Mouse (Mus musculus): Measurements from ENCODE around the gene Cdc42ep1.
"Not testable (repeated sequence)": the region's sequence is repeated elsewhere in the genome, so short reads cannot be mapped to it uniquely, and the experiment has no call there.

The Cdc42ep1 gene

GRCm38 (mm10) chr15:78830742-78831719 is 11.4 kb upstream of the Cdc42ep1 start:
- no peak for DNase-seq

- no peak for DNase-seq
Observed at GRCm38 (mm10) chr15:78831720-78832657, 10.4 kb upstream of the Cdc42ep1 start.

GRCm38 (mm10) chr15:78832701-78833123 is 9.7 kb upstream of the Cdc42ep1 start:
- DNase-seq, result peak; percentile 72

DNA sequence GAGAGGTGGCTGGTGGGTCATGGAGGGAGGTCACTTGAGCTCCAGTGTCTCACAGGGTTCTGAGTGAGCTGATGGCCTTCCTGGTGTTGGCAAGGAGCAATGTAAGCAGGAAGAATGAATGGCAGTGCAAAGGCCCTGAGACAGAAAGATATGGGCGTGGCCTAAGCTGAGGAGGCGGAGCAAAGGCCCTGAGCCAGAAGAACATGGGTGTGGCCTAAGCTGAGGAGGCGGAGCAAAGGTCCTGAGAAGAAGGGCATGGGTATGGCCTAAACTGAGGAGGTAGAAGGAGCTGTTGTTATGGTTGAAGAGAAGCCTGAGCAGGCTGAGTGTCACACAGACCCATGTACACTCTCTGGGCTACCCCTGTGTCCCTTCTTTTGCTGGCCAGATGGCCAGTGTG is 8.8 kb upstream of the Cdc42ep1 start:
- no peak for DNase-seq

DNA sequence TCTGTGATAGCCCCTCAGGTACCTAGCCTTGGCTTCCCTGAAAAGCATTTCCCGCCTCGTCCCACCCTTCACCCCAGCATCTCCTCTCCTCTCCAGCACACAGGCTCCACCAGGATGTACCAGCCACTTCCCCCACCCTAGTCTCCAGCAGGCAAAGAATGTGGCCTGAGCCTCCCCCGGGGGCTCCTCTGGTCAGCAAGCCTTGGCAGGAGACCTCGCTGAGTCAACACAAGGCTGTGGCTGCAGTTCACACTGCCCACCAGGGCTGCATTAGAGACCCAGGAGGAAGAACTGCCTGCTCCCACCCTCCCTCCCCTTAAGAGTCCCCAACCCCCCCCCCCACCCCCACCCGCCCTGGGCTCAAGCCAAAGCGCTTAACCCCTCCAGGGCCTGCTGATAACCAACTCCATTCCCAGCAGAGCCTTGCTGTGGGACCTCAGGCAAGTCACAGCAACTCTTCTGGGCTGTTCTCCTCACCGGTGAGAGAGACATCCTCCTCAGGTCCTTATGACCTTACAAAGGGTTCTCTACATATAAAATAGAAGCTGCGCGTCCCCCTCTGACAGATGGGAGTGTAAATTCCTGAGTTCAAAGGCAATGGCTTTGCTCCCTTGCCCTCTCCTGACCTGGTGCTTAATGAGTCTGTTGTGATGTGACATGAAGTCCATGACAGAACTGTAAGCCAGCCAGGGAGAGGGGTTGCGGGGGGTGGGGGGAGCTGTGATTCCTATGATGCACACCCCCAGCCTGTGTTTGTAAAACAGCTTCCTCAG is 8.0 kb upstream of the Cdc42ep1 start:
- DNase-seq, result no peak

- peak; percentile 70 for DNase-seq
Observed at GRCm38 (mm10) chr15:78835200-78836085, 7.0 kb upstream of the Cdc42ep1 start.

GRCm38 (mm10) chr15:78836086-78836621 is 6.3 kb upstream of the Cdc42ep1 start:
- no peak for DNase-seq

DNA sequence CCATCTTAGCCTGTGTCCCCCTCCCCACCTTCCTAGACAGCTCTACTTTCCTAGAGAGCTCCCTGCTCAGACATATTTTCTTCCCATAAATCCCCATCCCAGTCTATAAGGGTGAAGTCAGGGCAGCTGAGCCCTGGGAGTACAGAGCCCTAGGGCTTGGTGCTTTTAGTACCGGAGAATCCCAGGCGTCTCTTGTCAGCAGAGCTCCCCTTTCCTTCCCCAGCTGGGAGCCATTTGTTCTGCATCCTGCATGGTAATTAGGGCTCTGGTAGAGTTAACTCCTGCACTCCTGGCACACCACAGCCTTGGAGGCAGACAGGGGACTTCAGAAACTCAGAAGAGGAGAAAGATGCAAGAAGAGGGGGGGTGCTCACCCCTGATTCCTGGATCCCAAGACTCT is 2.7 kb upstream of the Cdc42ep1 start:
- DNase-seq, result no peak

DNA sequence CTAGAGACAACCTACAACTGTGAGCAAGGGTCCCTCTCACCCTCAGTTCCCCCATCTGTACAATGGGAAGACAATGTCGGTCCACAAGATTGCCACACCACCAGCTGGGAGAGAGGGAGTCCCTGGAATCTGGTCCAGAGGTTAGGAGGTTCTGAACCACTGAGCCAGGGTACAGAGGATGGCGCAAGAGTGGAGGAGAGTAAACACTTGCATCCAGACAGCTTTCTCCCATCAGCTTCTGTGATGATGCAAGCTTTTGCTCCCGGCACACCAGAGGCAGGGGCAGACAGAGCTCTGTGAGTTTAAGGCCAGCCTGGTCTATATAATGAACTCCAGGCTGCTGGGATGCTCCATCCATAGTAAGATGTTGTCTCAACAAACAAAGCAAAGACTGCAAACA is 2.2 kb upstream of the Cdc42ep1 start:
- DNase-seq, result no peak

- DNase-seq, result no peak
Observed at GRCm38 (mm10) chr15:78840751-78841150, 1.7 kb upstream of the Cdc42ep1 start.

DNA sequence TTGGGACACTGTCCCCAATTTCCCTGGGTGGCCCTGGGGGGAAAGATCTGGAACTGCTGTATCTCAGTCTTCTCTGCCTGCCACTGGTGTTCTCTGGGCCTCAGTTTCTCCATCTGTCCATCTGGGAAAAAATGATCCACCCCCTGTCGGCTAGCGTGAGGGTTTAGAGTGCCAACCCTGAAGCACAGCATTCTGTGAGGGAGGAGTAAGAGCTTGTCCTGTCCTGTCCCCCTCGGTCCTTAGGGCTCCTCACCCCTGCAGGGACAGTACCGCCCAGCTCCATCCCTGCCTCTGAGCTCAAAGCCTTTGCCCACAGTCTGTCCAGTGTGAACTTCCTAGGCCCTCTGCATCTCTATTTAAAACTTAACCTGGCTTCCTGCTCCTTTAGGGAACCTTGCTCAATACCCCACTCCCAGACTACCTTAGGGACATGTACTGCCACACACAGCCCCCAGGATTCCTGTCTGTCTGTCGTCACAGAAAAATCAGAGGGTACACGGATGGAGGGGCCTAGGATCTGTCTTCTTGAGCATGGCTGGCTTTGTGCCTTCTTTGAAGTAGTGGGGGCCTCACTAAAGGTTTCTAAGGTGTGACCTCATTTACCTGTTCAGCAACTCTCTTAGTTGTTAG is 1.1 kb upstream of the Cdc42ep1 start:
- DNase-seq, result peak; percentile 1

GRCm38 (mm10) chr15:78843581-78844469 is 1.4 kb downstream of the Cdc42ep1 start:
- no peak for DNase-seq

DNA sequence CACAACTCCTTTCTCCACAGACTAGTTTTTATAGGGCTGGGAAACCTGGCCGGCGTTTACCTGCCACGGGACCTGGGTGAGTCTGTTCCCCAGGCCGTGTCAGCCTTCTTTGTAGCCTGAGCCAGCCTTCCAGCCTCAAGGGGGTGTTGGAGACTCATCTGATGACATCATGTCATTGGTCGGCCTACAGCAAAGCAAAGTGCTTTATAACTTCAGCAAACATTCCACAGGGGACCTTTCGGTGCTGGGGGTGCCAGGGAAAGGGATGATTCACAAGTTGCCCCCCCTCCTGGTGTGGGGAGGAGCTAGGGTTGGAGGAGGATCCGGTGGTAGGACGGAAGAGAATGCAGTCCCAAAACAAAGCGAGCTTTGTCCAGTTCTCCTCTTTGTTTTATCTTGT is 2.4 kb downstream of the Cdc42ep1 start:
- no peak for DNase-seq

DNA sequence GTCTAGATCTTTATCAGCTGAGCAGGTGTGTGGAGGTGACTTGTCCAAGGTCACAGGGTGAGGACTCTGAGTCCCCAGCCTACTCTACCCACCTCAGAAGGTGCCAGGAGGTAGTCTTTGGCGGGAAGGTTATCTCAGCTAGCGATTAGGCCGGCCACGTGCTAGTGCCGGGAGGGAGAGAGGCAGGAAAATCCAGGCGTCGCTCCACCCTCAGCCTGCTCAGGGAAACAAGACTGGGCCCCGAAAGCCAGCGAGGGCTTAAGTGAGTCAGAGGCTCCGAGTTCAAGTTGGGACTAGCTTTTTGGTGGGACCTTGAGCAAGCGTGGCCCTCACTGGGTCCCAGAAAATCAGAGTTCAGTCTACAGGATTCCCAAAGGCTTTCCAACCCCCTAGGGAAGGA is 2.9 kb downstream of the Cdc42ep1 start:
- DNase-seq, result no peak

GRCm38 (mm10) chr15:78845867-78846266 is 3.4 kb downstream of the Cdc42ep1 start:
- no peak for DNase-seq

DNA sequence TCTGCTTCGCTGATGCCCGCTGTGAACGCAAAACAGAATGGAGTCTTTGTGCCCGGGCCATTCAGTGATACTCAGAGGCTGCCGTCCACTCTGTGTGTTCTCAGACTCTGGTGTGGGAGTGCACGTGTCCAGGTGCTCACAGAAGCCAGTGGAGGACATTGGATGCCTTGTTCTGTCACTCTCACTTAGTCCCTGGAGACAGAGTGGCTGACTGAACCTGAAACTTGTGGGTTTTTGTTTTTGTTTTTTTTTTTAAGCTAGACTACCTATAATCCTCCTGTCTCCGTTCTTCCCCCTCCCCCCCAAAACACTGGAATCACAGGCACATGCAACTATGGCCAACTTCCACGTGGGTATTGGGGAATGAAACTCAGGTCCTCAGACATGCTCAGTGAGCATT is 3.9 kb downstream of the Cdc42ep1 start:
- DNase-seq, result no peak

- not testable (repeated sequence) for DNase-seq
Observed at GRCm38 (mm10) chr15:78846805-78847204, 4.4 kb downstream of the Cdc42ep1 start.

GRCm38 (mm10) chr15:78848467-78848866 is 6.0 kb downstream of the Cdc42ep1 start:
- peak; percentile 64 for DNase-seq

GRCm38 (mm10) chr15:78849485-78849884 is 7.1 kb downstream of the Cdc42ep1 start:
- no peak for DNase-seq
